Mouse (Mus musculus) gastrocnemius, postnatal 4 days (tissue): Measurements from ENCODE around the gene Car9. TPM values are rescaled to one million over a fixed set of nuclear protein-coding genes. Genes with fewer than 3 reads are reported as not detected.
"Not testable (repeated sequence)": the region's sequence is repeated elsewhere in the genome, so short reads cannot be mapped to it uniquely, and the experiment has no call there.

ENCODE experiments used
- DNase-seq, 2 experiments: peaks; one replicate each; pipeline ENCODE4 v3.0.0; 2021 to 2022; ENCODE audit warnings: low spot score in 2 of 2, mixed read lengths in 2 of 2
- total RNA-seq, 2 experiments: library from RNA; stranded (reverse); gene quantifications; 2 replicates each; pipeline ENCODE4 v1.2.3; 2021

The Car9 gene
- total RNA-seq, 2 experiments from 2014 or later, result 1.2 to 3.1 TPM

DNA sequence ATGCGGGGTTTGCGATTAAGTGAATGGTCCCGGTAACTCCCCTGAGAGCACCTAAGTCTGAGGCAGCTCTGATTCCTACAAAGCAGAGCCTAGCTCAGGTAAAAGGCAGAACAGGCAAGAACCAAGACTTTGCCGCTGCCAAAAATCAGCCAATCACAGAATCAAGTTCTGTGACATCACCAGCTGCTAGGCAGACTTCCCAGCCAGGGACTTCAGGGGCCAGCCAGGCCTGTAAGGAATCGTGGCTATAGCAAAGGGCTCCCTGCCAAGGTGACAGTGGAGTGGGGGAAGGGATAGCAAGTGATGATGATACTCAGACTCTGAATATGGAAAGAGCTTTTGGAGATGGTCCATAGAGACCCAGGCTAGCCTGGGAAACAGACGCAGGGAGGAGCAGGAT lies 13.2 kb downstream of the Car9 start:
- peak; percentile 75 to 84 for DNase-seq

DNA sequence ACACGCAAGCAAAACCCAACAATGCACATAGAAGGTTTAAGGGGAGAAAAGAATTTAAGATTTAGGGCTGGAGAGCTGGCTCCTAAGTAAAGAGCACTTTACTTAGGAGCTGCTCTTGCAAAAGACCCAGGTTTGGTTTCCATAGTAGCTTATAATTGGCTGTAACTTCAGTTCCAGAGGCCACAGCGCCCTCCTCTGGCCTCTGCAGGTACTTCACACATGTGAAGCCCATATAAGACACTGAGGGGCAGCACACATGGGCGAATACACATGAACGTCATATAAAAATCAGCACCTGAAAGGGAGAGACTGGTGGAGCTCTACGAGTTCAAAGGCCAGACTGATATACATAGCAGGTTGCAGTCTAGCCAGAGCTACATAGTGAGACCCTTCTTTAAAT lies 21.1 kb downstream of the Car9 start:
- no peak for DNase-seq

DNA sequence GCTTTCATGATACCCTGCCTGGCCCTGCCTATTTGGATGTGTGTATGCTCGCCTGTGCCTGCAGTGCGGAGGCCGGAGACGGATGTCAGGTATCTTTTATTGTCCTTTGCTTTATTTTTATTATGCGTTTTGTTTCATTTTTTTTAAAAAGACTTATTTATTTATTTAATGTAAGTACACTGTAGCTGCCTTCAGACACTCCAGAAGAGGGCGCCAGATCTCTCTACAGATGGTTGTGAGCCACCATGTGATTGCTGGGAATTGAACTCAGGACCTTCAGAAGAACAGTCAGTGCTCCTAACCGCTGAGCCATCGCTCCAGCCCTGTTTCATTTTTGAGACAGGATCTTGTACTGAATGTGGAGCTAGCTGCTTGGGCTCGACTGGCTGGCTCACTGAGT lies 21.7 kb downstream of the Car9 start:
- no peak for DNase-seq

DNA sequence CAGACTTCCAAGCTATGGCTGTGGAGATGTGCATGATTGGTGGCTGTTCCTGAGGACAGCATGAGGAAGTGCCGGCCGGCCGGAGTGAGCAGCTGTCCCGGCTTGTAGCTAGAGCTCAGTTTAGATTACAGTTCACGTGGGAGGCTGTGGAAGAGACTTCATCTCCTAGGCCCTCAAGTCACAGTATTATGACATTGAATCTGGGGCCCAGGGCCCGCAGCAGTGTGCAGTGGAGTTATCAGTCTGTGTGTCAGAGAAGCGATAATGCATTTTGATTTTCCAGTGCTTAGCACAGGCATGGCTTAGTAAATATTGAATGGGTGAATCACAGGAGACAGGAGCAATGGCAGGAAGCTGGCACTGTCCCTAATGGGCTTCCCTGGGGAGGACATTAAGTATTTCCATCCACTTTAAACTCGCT lies 23.3 kb downstream of the Car9 start:
- DNase-seq, result no peak

DNA sequence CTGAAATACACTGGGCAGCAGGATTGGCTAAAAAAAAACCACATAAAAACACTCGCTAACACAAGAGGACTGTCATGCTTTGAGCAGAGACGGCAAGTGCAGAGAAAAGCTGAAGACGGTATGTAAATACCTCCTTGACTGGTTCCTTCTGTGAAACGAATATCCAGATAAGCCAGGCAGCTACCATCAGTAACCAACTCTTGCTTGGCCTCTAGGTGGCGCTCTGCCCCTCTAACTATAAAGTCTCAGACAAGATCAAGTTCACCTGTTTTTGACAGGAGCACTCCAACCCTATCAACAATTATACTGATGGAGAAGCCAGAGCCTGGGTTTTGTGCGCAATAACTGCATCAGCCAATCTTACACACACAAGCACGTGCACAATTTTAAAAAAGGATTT lies 23.8 kb downstream of the Car9 start:
- DNase-seq, result peak in 1 of 2 experiments; percentile 74

DNA sequence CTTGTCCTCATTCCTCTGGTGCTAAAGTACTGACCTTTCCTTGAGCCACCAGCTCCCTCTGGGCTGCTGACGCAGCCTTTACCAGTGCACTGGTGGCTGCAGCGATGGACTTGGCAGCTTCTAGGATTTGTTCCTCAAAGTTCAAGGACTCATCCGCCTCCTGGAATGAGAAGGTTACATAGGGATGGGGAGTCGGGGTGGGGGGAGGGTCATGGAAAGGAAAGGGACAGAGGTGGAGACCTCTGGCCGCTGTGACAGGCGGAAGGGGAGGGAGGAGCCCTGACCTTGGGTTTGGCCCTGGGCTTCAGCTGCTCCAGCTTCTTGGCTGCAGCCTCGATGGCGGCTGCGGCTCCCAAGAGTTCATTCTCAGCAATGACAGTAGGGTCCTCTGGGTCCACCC lies 26.5 kb downstream of the Car9 start:
- no peak for DNase-seq

DNA sequence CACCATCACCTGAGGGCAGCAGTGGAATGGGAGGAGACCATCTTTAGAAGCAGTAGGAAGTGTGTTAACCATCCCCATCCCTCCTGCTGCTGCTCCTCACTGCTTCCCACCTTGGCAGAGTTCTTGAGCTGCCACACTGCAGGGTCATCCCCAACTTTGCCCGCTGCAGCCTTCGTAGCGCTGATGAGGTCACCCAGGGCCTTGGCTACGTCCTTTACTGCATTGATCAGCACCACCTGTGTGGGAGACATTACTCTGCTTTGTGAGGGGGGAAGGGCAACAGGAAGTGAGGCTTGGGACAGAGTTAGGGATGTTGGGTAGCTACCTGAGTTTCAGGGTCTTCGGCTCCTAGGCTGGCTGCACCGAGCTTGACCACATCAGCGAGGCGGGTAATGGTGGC lies 28.9 kb downstream of the Car9 start:
- no peak for DNase-seq

DNA sequence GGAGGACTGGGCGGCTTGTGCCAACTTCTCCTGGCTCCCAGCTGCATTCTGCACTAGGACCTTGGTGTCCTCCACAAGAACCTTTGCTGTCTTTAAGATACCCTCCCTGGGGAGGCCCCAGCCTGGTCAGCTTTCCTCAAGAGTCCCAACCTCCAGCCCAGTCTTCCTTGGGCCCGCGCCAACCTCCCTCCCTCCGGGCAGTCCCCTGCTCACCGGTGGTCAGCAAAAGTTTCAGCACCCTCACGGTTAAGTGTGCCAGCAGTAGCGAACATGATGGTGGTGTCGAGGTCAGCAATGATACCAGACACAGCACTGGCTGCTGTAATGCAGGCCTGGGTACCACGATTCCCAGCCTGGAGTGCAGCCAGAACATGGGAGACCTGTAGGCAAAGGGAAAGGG lies 29.3 kb downstream of the Car9 start:
- no peak for DNase-seq

DNA sequence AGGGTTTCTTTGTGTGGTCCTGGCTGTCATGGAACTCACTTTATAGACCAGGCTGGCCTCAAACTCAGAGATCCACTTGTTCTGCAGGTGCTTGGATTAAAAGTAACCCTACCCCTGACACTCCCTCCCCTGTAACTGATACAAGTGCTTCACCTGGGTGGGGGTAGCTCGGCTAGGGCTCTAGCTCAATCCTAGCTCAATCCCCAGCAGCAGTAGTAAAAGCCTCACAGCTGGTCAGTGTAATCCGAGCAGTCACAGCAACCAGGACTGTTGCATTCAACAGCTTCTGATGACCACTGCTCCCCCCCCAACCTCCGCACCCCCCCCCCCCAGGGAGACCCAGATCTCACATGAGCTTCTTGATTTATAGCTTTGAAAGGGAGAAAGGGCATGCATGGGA lies 35.3 kb downstream of the Car9 start:
- DNase-seq, result no peak

DNA sequence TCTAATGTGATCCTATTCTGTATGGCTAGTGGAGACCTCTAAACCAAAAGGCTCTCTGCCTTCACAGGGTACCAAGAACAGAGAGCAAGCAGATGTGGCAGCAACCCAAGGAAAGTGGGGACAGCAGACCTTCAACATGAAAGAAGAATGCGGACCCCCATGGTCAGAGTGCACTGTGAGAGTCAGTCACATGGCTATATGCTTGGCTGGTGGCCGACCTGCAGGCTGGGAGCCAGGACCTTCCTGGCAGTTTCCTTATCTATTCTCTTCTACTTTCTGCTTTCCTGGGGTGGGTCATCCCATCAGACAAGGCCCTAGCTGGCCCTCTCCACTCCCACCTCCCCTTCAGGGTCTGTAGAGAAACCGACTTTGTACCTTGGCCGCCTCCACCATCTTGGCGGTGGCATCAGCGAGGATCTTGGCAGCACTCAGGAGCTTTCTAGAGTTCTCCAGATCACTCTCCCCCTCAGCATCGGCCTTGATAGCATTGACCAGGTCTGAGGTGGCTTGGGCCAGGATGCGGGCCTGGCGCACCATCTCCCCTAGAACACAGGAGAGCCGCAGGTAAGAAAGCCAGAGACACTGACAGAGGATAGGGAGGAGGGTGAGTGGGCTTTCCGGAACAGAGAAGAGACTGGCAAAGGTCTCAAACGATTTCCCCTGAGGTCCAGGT lies 39.7 kb downstream of the Car9 start:
- DNase-seq, result no peak

DNA sequence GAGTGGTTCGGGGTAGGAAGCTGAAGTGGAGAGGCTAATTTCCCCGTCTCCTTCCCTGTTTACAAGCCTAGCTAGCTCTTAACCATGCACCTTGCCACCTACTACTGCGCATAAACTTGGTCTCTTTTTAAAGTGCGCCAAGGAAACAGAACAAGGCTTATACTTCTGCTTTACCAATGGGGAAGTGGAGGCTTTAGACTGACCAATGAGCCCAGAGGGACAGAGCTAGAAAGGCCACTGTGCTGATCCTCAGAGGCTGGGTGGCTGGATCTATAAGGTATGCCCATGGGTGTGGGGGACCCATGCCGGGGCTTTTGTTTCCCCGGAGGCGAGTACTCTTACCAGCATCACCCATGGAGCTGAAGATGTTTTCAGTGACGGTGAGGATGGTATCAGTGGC lies 40.4 kb downstream of the Car9 start:
- no peak for DNase-seq

DNA sequence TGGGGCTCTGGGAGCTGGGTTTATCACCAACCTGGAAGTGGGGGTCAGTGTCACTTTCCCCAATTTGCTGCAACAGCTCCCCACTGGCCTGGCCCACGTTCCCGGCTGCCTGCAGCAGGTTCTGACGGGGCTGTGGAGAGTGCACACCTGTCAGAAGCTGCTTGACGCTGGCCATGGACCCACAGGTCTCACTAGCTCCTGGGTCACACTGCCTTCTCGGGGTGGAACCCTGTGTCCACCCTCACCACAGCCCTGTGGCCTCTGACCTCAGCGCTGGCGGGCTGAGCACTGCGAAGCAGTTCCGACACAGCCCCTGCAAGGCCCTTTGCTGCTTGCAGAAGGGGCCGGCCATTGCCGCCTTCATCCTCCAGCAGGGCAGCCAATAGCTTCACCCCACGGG lies 42.3 kb downstream of the Car9 start:
- DNase-seq, result no peak

DNA sequence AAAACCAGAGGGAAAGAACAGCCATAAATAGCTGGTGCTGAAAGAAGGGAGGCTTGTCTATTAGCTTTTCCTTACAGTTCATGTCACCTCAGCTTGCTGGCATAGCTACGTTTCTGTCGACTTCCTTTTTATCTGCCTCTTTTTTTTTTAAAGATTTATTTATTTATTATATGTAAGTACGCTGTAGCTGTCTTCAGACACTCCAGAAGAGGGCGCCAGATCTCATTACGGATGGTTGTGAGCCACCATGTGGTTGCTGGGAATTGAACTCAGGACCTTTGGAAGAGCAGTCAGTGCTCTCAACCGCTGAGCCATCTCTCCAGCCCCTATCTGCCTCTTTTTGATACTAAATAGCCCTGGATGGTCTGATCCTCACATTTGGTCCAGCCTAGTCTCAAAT lies 45.1 kb downstream of the Car9 start:
- DNase-seq, result not testable (repeated sequence)

DNA sequence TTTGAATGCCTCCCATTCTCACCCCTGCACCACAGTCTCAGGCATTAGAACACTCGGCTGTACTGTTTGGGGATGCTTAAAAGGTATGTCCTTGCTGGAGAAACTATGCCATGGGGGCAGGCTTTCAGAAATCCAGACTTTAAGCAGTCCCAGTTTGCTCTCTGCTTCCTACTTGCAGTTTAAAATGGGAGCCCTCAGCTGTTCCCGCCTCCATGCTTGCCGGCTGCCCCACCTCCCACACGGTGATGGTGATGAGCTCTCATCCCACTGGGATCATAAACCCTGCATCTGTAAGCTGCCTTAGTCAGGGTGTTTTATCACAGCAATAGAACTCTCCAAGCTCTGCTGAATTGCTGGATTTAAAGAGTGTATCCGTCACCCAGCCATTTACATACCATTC lies 45.7 kb downstream of the Car9 start:
- no peak for DNase-seq

DNA sequence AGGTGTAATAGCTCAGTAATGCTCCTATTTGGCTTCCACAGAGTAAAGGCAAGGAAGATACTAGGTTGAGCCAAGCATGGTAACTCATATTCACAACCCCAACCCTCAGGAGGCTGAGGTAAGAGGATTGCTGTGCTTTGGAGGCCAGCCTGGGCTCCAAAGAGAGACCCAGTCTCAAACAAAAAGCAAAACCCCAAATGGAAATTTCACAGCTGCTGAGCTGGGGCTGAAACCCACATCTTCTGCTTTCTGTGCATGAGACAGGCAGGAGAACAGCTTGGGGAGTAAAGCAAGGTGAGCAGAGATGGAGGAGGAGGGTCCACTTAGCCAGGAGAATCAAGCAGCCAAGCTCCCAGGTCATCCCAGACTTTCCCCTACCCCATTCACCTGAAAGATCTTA lies 47.1 kb downstream of the Car9 start:
- no peak for DNase-seq

DNA sequence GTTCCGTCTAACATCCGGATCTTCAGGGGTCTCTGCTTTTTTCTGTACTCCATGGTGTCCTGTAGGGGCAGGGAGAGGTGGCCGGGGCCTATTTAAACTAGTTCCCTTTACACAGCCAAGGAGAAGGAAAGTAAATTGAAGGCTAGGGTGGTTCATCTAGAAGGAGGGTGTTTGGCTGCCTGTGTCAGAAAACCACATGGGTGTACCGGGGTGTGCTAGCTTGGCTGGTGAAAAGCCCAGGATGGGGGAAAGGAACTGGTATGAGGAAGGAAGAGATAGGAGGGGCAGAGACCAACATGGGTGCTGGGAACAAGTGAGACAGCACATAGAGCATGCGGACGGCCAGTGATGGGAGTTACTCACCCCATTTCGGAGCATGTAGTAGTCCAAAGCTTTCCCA lies 49.2 kb downstream of the Car9 start:
- no peak for DNase-seq

DNA sequence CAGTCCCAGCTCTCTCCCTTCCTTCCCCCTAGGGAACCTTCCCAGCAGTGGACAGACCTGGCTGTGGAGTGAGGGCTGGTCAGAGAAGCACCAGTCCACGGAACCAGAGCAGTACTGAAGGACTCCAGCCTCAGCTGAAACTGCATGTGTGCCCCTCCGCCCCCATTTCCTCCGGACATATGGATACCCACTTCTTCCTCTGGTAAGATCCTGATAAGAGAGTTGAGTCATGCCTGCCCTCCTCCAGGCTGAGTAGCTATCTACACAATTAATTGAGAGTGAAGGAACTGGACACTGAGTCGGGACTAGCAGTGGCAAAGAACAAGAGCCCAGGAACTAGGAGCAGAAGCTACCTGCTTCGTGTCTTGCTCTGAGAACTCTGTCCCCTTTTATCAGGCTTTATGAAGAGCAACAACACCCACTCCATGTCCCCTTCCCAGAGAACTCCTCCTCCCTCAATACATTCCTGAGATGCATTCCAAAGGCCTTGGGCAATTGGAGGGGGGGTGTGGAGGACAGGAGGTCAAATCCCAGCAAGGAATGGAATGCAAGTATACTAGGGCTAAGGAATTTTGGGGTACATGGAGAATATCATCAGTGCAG lies 51.4 kb downstream of the Car9 start:
- DNase-seq, result no peak

DNA sequence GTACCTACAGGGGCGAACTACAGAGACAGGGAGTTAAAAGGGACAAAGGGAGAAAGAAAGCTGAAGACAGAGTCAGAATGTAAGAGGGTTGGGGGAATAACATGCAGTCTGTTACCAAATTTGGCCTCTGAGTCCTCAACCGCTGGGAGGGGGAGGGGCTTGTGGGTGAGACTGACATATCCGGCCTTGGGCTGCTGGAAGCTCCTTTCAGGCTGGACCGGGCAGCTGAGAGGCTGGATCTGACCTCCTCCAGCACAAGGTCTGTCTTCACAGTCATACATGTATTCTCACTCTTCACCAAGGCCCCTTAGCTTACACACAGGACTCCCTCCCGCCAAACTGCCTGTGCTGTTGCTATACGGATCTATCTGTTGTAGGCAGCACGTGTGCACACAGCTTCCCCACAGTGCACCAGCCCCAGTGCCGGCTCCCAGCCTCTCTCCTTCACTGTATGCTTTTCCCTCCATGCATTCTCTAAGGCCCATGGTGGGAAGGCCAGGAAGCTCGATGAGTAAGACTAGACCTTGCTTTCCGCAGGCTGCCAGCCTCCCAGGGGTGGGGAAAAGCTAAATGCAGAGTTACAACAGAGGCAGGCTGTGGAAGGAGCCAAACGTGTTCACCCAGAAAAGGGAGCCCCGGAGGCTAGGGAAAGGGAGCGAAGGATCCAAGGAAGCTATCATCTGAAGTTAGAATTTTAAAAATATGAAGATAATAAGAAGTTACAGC lies 52.0 kb downstream of the Car9 start:
- DNase-seq, result peak in 1 of 2 experiments; percentile 63

DNA sequence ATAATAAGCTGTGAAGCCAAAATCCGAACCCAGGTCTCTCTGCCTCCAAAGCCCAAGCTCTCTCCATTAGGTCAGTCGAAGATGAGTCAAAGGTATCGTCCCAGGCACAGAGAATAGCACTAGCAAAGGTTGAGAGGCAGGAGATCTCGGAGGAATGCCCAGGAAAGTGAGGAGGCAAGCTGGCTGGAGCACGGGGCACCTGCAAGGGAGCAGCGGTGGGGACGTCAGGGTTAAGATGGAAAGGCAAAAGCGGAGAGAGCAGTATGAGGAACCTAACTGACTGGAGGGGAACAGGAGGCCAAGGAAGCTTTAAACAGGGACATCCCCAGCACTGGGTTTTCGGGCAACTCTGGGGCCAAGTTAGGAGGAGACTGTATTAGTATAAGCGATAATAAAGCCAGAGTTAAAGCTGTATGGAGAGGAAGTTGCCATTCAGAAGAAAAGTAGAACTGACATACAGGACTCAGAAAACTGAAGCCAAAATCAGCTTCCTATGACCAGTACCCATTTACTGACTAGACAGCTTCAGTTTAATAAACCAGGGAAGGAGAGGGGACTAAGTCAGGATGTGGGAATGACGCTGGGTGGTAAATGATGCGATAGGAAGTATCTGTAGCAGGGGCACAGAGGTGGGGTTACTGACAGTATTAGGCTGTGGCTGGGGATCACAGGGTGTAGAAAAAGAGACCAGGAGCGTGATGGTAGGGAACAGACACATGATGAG lies 52.9 kb downstream of the Car9 start:
- no peak for DNase-seq

DNA sequence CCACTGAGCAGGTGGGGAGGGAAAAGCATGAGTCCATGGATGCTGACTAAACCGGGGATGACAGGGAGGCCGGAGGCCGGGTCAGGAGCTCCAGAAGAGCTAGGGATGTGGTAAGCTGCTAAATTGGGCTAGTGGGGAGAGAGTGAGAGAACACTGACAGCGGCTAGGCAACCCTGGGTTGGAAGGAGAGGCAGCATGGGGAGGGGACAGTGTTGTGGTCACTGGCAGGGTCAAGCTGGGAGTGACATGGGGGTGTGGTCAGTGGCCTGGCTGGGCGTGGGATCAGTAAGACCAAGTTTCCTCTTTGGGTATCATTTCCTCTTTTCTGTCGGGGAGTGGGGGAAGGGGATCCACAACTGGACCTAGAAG lies 53.5 kb downstream of the Car9 start:
- DNase-seq, result peak in 1 of 2 experiments; percentile 33

DNA sequence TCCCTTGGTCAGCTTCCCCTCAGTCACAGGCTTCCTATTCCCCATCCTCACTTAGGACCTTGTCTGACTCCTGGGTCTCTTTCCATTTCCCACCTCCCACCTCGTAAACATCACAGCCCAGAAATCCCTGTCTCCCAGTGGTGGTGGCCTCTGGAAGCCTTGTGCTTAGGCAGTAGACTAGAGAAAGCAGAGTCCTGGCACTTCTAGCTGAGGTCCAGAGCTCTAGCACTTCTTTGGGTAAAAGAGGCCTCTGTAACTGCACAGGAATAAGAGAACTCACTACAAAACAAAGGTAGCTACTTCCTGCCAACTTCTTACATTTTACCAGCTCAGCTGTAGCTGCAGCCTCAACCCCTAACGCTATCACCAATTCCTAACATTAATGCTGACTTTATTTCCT lies 54.2 kb downstream of the Car9 start:
- DNase-seq, result no peak

DNA sequence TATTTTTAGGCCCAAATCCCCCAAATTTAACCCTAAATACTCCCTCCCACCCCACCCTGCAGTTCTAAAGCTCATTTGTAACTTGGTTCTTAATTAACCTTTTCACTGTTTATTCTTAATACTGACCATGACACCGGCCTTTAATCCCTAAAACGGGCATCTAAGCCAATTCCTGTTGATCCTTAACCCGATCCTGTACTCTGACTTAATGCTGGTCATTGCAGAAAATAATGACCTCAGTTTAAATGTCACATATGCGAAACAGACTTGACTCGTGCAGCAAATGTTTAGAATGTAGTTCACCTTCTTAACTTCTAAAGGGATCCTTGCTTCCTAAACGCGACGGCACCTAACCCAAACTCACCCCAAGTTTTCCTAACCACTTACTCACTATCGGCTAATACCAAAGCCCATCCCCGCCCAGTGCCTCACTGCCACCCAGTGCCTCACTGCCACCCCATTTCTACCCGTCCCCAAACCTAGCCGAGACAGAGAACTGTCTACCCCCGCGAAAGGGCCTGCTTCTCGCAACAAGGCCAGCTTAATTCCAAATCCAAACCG lies 54.8 kb downstream of the Car9 start:
- DNase-seq, result no peak
